In genomic region chr1:42727676-42728075, GRCm38 (mm10) we compare ENCODE assay signal across 14 mouse cellular contexts. TPM values are rescaled to one million over a fixed set of nuclear protein-coding genes. Genes with fewer than 3 reads are reported as not detected.
"Had no signal": no experiment of that assay in that cellular context is flagged by ENCODE, and none has a peak within 500 bp of the region (broad histone marks: within the 10 kb centered on the region; RNA-seq: fewer than 3 reads in every experiment).

No protein-coding gene starts in this region.

- DNase-seq: kidney, adult 18-20 months; kidney, adult 9 months; kidney, postnatal 14 days; layer of hippocampus, adult 9-11 months; liver; lung, adult 18-20 months; lung, postnatal 10 days; lung, postnatal 36 days; retina, postnatal 1 day; spleen, adult 18-20 months; thymus, adult 18-20 months; thymus, postnatal 36 days had no signal

RNA-seq across cellular contexts. Expression of gene Pou3f3, which starts 32.1 kb away (rescaled TPM):
- total RNA-seq: monocyte, adult 5-6 weeks; neutrophil, adult 5-6 weeks had no signal
